Mouse (Mus musculus): Measurements from ENCODE around the gene Hist1h4f. TPM values are rescaled to one million over a fixed set of nuclear protein-coding genes. Genes with fewer than 3 reads are reported as not detected.
"Not testable (repeated sequence)": the region's sequence is repeated elsewhere in the genome, so short reads cannot be mapped to it uniquely, and the experiment has no call there.

Gene Hist1h4f
- total and polyA plus RNA-seq, 3 experiments = 14.4 to 3,786 TPM; not detected in 1

DNA sequence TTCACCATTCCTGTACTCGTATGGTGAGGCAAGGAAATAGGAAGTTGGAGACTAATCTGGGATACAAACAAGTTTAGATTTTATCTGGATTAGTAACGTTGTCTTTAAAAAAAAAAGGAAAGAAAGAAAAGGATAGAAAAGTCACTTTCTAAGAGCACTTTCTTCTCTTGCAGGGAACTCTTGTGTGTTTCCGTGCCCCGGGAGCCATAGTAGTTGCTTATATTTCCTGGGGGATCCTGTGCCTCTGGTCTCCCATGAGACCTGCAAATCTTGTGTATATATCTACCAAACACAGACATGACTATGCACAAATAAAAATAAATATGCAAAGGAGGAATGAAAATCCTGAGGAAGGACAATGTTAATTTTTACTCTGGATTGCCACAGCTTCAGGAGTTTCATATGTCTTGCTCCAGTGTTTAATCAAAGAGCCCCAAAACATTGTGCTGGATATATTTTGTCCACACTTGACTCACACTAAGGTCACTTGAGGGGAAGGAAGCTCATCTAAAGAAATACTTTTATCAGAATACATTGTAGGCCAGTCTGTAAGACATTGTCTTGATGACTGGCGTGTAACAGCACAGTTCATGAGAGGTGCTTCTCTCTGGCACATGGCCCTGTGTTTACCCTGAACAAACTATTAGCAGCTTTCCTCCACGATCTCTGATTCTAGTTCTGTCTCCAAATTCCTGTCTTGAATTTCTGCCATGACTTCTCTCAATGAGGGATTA lies 25.6 kb upstream of the Hist1h4f start:
- Histone ChIP-seq H3K36me3 (ENCODE audit: control insufficient read depth in 1 of 2, insufficient read depth in 2 of 2, low read length in 2 of 2) (peaks cover 0 to 32% of the 10 kb centered on the region in 2 experiments; a peak in 2 of 4 replicates), H3K27me3 (ENCODE audit: control insufficient read depth in 1 of 2, insufficient read depth in 2 of 2, low read length in 2 of 2) (no peaks in the 10 kb centered on the region), H3K4me1 (ENCODE audit: control insufficient read depth in 1 of 2, insufficient read depth in 2 of 2, low read length in 2 of 2) (peaks cover 0 to 2% of the 10 kb centered on the region in 2 experiments; a peak in 1 of 4 replicates), H3K79me2 (ENCODE audit: control insufficient read depth, insufficient read depth, low read length, poor library complexity) (peaks cover 6% of the 10 kb centered on the region; the same call in 1 of the 2 replicates), H3K9me3 (replicated peaks; ENCODE audit: insufficient read depth, low read length) (no peaks in the 10 kb centered on the region), H3K27ac (ENCODE audit: control insufficient read depth, low read depth, low read length) (peak overlapping the region; percentile 86), H3K9ac (ENCODE audit: control insufficient read depth, low read depth, low read length, poor library complexity, severe bottlenecking) (peak overlapping the region; percentile 73), H3K4me3 (ENCODE audit: control insufficient read depth in 1 of 2, insufficient read depth in 1 of 2, low read depth in 2 of 2, low read length in 2 of 2) (peak overlapping the region; percentile 6 to 47)
- DNase-seq (ENCODE audit: low read depth, low spot score) = peak; percentile 75
- TF ChIP-seq MXI1 (IDR thresholded peaks at IDR 0.05; ENCODE audit: low read depth, low read length) (no peak), TBP (IDR thresholded peaks at IDR 0.05; ENCODE audit: low read depth, low read length) (0 out of 2 replicates have a peak, but pooled peaks have one; percentile 12)

DNA sequence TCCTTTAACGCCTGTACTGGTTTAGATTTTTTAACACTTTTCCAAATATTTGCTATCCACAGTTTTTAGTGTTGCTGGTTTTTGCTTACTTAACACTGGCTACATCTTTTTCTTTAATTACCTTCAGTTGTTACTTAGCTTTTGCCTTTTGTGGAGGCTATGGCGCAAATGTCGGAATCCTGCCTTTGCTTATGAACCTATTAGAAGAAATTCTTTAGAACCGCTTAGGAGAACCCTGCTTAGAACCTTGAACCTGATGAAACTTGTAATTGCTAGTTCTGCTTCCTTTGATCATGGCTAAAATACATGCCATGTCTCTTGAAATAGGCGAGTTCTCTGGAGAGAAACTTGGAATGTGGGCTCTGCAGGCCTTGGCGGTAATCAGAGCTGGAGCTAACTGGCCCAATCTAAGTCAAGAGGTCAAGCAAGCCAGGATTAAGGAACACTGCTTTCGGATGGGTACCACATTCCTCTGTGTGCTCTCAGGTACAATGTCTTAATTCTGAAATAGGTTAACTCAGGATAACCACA lies 25.0 kb upstream of the Hist1h4f start:
- peak overlapping the region; percentile 73 for H3K9ac ChIP-seq (ENCODE audit: control insufficient read depth, low read depth, low read length, poor library complexity, severe bottlenecking)
- peaks cover 0 to 2% of the 10 kb centered on the region in 2 experiments; a peak in 1 of 4 replicates for H3K4me1 ChIP-seq (ENCODE audit: control insufficient read depth in 1 of 2, insufficient read depth in 2 of 2, low read length in 2 of 2)
- peaks cover 6% of the 10 kb centered on the region; the same call in 1 of the 2 replicates for H3K79me2 ChIP-seq (ENCODE audit: control insufficient read depth, insufficient read depth, low read length, poor library complexity)
- no peaks in the 10 kb centered on the region for H3K27me3 ChIP-seq (ENCODE audit: control insufficient read depth in 1 of 2, insufficient read depth in 2 of 2, low read length in 2 of 2)
- peak overlapping the region; percentile 86 for H3K27ac ChIP-seq (ENCODE audit: control insufficient read depth, low read depth, low read length)
- DNase-seq (ENCODE audit: low read depth, low spot score) = peak; percentile 86
- TF ChIP-seq POLR2A (IDR thresholded peaks at IDR 0.05; ENCODE audit: control insufficient read depth in 1 of 2, insufficient read depth in 1 of 2, low read depth in 1 of 2, low read length in 2 of 2, poor library complexity in 1 of 2) (peak; percentile 52 to 81; a peak in 3 of 4 replicates), TAL1 (IDR thresholded peaks at IDR 0.05; ENCODE audit: low read length) (no peak)
- peaks cover 0 to 31% of the 10 kb centered on the region in 2 experiments; a peak in 2 of 4 replicates for H3K36me3 ChIP-seq (ENCODE audit: control insufficient read depth in 1 of 2, insufficient read depth in 2 of 2, low read length in 2 of 2)
- no peaks in the 10 kb centered on the region for H3K9me3 ChIP-seq (replicated peaks; ENCODE audit: insufficient read depth, low read length)
- peak overlapping the region; percentile 6 to 47 for H3K4me3 ChIP-seq (ENCODE audit: control insufficient read depth in 1 of 2, insufficient read depth in 1 of 2, low read depth in 2 of 2, low read length in 2 of 2)

DNA sequence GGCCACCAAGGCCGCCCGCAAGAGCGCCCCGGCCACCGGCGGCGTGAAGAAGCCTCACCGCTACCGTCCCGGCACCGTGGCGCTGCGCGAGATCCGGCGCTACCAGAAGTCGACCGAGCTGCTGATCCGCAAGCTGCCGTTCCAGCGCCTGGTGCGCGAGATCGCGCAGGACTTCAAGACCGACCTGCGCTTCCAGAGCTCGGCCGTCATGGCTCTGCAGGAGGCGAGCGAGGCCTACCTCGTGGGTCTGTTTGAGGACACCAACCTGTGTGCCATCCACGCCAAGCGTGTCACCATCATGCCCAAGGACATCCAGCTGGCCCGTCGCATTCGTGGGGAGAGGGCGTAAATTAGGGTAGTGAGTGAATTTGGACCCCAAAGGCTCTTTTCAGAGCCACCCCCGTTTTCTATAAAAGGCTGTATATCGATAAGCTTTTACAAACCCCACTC lies 24.4 kb upstream of the Hist1h4f start:
- Histone ChIP-seq H3K27ac (ENCODE audit: control insufficient read depth, low read depth, low read length) (peak overlapping the region; percentile 86), H3K9ac (ENCODE audit: control insufficient read depth, low read depth, low read length, poor library complexity, severe bottlenecking) (peak overlapping the region; percentile 73), H3K36me3 (ENCODE audit: control insufficient read depth in 1 of 2, insufficient read depth in 2 of 2, low read length in 2 of 2) (peaks cover 0 to 30% of the 10 kb centered on the region in 2 experiments; a peak in 2 of 4 replicates), H3K4me3 (ENCODE audit: control insufficient read depth in 1 of 2, insufficient read depth in 1 of 2, low read depth in 2 of 2, low read length in 2 of 2) (peak overlapping the region; percentile 6 to 47)
- DNase-seq (ENCODE audit: low read depth, low spot score) = peak; percentile 75
- H3K27me3 ChIP-seq (ENCODE audit: control insufficient read depth in 1 of 2, insufficient read depth in 2 of 2, low read length in 2 of 2); H3K9me3 ChIP-seq (replicated peaks; ENCODE audit: insufficient read depth, low read length); H3K4me1 ChIP-seq (ENCODE audit: control insufficient read depth in 1 of 2, insufficient read depth in 2 of 2, low read length in 2 of 2); H3K79me2 ChIP-seq (ENCODE audit: control insufficient read depth, insufficient read depth, low read length, poor library complexity): not testable (repeated sequence)
- TF ChIP-seq UBTF (IDR thresholded peaks at IDR 0.05; ENCODE audit: borderline replicate concordance, insufficient read depth, low read depth, low read length) (peak; percentile 90; the same call in 1 of the 2 replicates), POLR2AphosphoS5 (IDR thresholded peaks at IDR 0.05; ENCODE audit: borderline replicate concordance, low read depth, low read length) (peak; percentile 93; the same call in 1 of the 2 replicates), POLR2A (IDR thresholded peaks at IDR 0.05; ENCODE audit: control insufficient read depth in 1 of 2, insufficient read depth in 1 of 2, low read depth in 1 of 2, low read length in 2 of 2, poor library complexity in 1 of 2) (peak; percentile 94 to 97; a peak in 3 of 4 replicates)

Data from MEL (cell line).